Comparison of ENCODE assay signal across 9 mouse cellular contexts in genomic region chr5:146330031-146330764, GRCm38 (mm10). TPM values are rescaled to one million over a fixed set of nuclear protein-coding genes. Genes with fewer than 3 reads are reported as not detected.
DNase-seq lines count a peak whose midpoint lies in the region; ATAC-seq and TF ChIP-seq lines count a peak whose summit lies in the region.
"Had no signal": no experiment of that assay in that cellular context is flagged by ENCODE, and none has a peak within 500 bp of the region (broad histone marks: within the 10 kb centered on the region; RNA-seq: fewer than 3 reads in every experiment).

No protein-coding gene starts in this region.

- H3K27ac ChIP-seq in midbrain, embryonic 11.5 days (ENCODE audit: low read depth, low read length) = no peak overlapping the region
- H3K27ac ChIP-seq in midbrain, embryonic 13.5 days = no peak overlapping the region
- no peak overlapping the region for H3K27ac ChIP-seq in heart, embryonic 13.5 days (replicated peaks)
- H3K27ac ChIP-seq in liver, adult 2 months (replicated peaks; ENCODE audit: insufficient read depth, low read depth, low read length) = no peak overlapping the region

- ATAC-seq in midbrain, embryonic 11.5 days (ENCODE audit: low FRiP score) = no peak
- no peak for ATAC-seq in midbrain, embryonic 13.5 days
- ATAC-seq in heart, embryonic 13.5 days (ENCODE audit: extremely low read depth, insufficient number of reproducible peaks, low FRiP score, low TSS enrichment) = no peak

- H3K9ac ChIP-seq in midbrain, embryonic 11.5 days (ENCODE audit: low read length) = no peak overlapping the region
- no peak overlapping the region for H3K9ac ChIP-seq in midbrain, embryonic 13.5 days (replicated peaks)
- no peak overlapping the region for H3K9ac ChIP-seq in heart, embryonic 13.5 days
- H3K9ac ChIP-seq in liver, adult 2 months (ENCODE audit: low read depth, low read length) = no peak overlapping the region

- H3K27me3 ChIP-seq in midbrain, embryonic 11.5 days (ENCODE audit: control insufficient read depth, insufficient read depth, low read length) = no peaks in the 10 kb centered on the region
- H3K27me3 ChIP-seq in midbrain, embryonic 13.5 days = no peaks in the 10 kb centered on the region
- H3K27me3 ChIP-seq in heart, embryonic 13.5 days (replicated peaks) = peaks cover 10% of the 10 kb centered on the region; the same call in 1 of the 2 replicates
- H3K27me3 ChIP-seq in liver, adult 2 months (ENCODE audit: control insufficient read depth, insufficient read depth, low read length) = no peaks in the 10 kb centered on the region

- no peaks in the 10 kb centered on the region for H3K36me3 ChIP-seq in midbrain, embryonic 11.5 days (ENCODE audit: control insufficient read depth, insufficient read depth, low read length)
- no peaks in the 10 kb centered on the region for H3K36me3 ChIP-seq in midbrain, embryonic 13.5 days
- H3K36me3 ChIP-seq in heart, embryonic 13.5 days = no peaks in the 10 kb centered on the region
- no peaks in the 10 kb centered on the region for H3K36me3 ChIP-seq in liver, adult 2 months (ENCODE audit: control insufficient read depth, insufficient read depth, low read length)

- H3K4me3 ChIP-seq in midbrain, embryonic 11.5 days (ENCODE audit: low read depth, low read length) = no peak overlapping the region
- H3K4me3 ChIP-seq in midbrain, embryonic 13.5 days (replicated peaks) = no peak overlapping the region
- no peak overlapping the region for H3K4me3 ChIP-seq in heart, embryonic 13.5 days
- H3K4me3 ChIP-seq in liver, adult 2 months (ENCODE audit: insufficient read depth, low read depth, low read length) = no peak overlapping the region

- TF ChIP-seq CTCF in liver, adult 2 months (IDR thresholded peaks at IDR 0.05; ENCODE audit: low read depth, low read length) = peak; percentile 57

- no peak overlapping the region for H3K4me2 ChIP-seq in midbrain, embryonic 11.5 days
- H3K4me2 ChIP-seq in midbrain, embryonic 13.5 days (replicated peaks) = no peak overlapping the region
- peak overlapping the region; percentile 11; the same call in 1 of the 2 replicates for H3K4me2 ChIP-seq in heart, embryonic 13.5 days

- no peak for TF ChIP-seq POLR2A in liver, adult 2 months (IDR thresholded peaks at IDR 0.05; ENCODE audit: extremely low read depth, insufficient read depth, low read length)

- 44% methylated on average over 13 of the region's 13 CpGs for WGBS in midbrain, embryonic 11.5 days
- 40% methylated on average over 13 of the region's 13 CpGs for WGBS in midbrain, embryonic 13.5 days
- WGBS in heart, embryonic 13.5 days = 36% methylated on average over 13 of the region's 13 CpGs
- WGBS in liver, adult 2 months = 28% methylated on average over 13 of the region's 13 CpGs

- no peaks in the 10 kb centered on the region for H3K9me3 ChIP-seq in midbrain, embryonic 11.5 days (ENCODE audit: control insufficient read depth, low read length)
- no peaks in the 10 kb centered on the region for H3K9me3 ChIP-seq in midbrain, embryonic 13.5 days
- H3K9me3 ChIP-seq in heart, embryonic 13.5 days = no peaks in the 10 kb centered on the region

- H3K79me2 ChIP-seq in liver, adult 2 months (ENCODE audit: control insufficient read depth, insufficient read depth, low read length) = no peaks in the 10 kb centered on the region

- DNase-seq in adrenal gland, postnatal 10 days = peak; percentile 69
- no peak for DNase-seq in adrenal gland, postnatal 4 days (ENCODE audit: low spot score in 2 of 2)
- peak; percentile 94 for DNase-seq in midbrain, embryonic 11.5 days (ENCODE audit: low spot score, missing footprints)
- DNase-seq in c-Kit-negative CD71-positive TER-119-positive erythroid progenitor cells, embryonic 14.5 days (ENCODE audit: low read depth, low spot score) = peak; percentile 75
- peak; percentile 29 for DNase-seq in liver, adult 2 months (ENCODE audit: extremely low read depth, low read depth, low spot score)
- peak; percentile 75 to 82 for DNase-seq in right cerebral cortex, postnatal 10 days (ENCODE audit: low spot score in 2 of 2)

- no peaks in the 10 kb centered on the region for H3K4me1 ChIP-seq in midbrain, embryonic 11.5 days (ENCODE audit: control insufficient read depth, insufficient read depth, low read length)
- 0 out of 2 replicates have a peak, but pooled peaks cover 4% of the 10 kb centered on the region for H3K4me1 ChIP-seq in midbrain, embryonic 13.5 days (replicated peaks)
- H3K4me1 ChIP-seq in heart, embryonic 13.5 days = no peaks in the 10 kb centered on the region
- no peaks in the 10 kb centered on the region for H3K4me1 ChIP-seq in liver, adult 2 months (ENCODE audit: control insufficient read depth, insufficient read depth, low read length)

RNA-seq across cellular contexts. Expression of gene Wasf3, which starts 54.6 kb away (rescaled TPM):
- total RNA-seq in adrenal gland, postnatal 10 days (2021) = 10 to 100 TPM; 13.8 to 14.0 TPM
- 10 to 100 TPM; 21.5 TPM for total RNA-seq in adrenal gland, postnatal 4 days (2021)
- 6.3 and 6.4 TPM in 2 replicates for polyA plus RNA-seq in midbrain, embryonic 11.5 days (2014; fragmentation: Nextera tagmentation; extraction: Ambion mirVana)
- polyA plus RNA-seq in midbrain, embryonic 13.5 days (2015; fragmentation: Nextera tagmentation; extraction: Ambion mirVana) = 11.5 and 12.1 TPM in 2 replicates
- 0.32 and 0.37 TPM in 2 replicates for polyA plus RNA-seq in heart, embryonic 13.5 days (2015; fragmentation: Nextera tagmentation; extraction: Ambion mirVana)
- 0.07 and 0.09 TPM in 2 replicates for total RNA-seq in liver, adult 2 months (2014; rRNA removed)
- polyA plus RNA-seq in liver, adult 2 months (2012; rRNA removed) = 0.02 and 0.04 TPM in 2 replicates
- total RNA-seq: hematopoietic stem cell, adult 5-6 weeks had no signal

Comparison
In these comparisons a context has a peak if more than half of its experiments do, and no peak if none do; other contexts are left out.
1. DNase-seq: peak in adrenal gland, postnatal 10 days (single experiment), midbrain, embryonic 11.5 days (single experiment), c-Kit-negative CD71-positive TER-119-positive erythroid progenitor cells, embryonic 14.5 days (single experiment), liver, adult 2 months (single experiment) and right cerebral cortex, postnatal 10 days (2 of 2); none in adrenal gland, postnatal 4 days (0 of 2).